Mouse (Mus musculus) midbrain, embryonic 15.5 days (tissue): ENCODE measurements at regions not wholly inside any gene's neighbourhood (a gene's known extent, or its start where the extent isn't known, plus 50 kb on each side); places are given as distances from the start of the nearest gene placed in this dataset.

ENCODE experiments used
- ATAC-seq: fragments of 200-750 bp; cut with Nextera tagmentation; replicated peaks from 2 replicates; pipeline ENCODE4 v1.8.0; 2017; ENCODE audit warnings: moderate TSS enrichment
- H3K27ac ChIP-seq: fragments of 300-500 bp; sonication (generic); 2 replicates; pipeline ENCODE4 v1.5.1; 2015; ENCODE audit warnings: mild to moderate bottlenecking, inconsistent platforms
- H3K27me3 ChIP-seq: fragments of 300-500 bp; sonication (generic); replicated peaks from 2 replicates; pipeline ENCODE4 v1.6.1; 2015; ENCODE audit warnings: inconsistent platforms
- H3K36me3 ChIP-seq: fragments of 300-500 bp; sonication (generic); replicated peaks from 2 replicates; pipeline ENCODE4 v1.6.1; 2015; ENCODE audit warnings: inconsistent platforms
- H3K4me1 ChIP-seq: fragments of 300-500 bp; sonication (generic); 2 replicates; pipeline ENCODE4 v1.6.1; 2015; ENCODE audit warnings: inconsistent platforms
- H3K4me2 ChIP-seq: fragments of 300-500 bp; sonication (generic); 2 replicates; pipeline ENCODE4 v1.6.1; 2015; ENCODE audit warnings: inconsistent platforms, mild to moderate bottlenecking, moderate library complexity
- H3K4me3 ChIP-seq: fragments of 300-500 bp; sonication (generic); 2 replicates; pipeline ENCODE4 v1.5.1; 2015; ENCODE audit warnings: mild to moderate bottlenecking, inconsistent platforms
- H3K9ac ChIP-seq: fragments of 300-500 bp; sonication (generic); 2 replicates; pipeline ENCODE4 v1.6.1; 2015; ENCODE audit warnings: mild to moderate bottlenecking, inconsistent platforms
- H3K9me3 ChIP-seq: fragments of 300-500 bp; sonication (generic); 2 replicates; pipeline ENCODE4 v1.6.1; 2016; ENCODE audit warnings: inconsistent platforms
- WGBS: fragments of 180-500 bp; shearing (Covaris S2); methylation state at CpG from one replicate; pipeline ENCODE4 v1.1.7; 2015; ENCODE audit warnings: mixed read lengths; 5-methylcytosine and 5-hydroxymethylcytosine counted together

DNA sequence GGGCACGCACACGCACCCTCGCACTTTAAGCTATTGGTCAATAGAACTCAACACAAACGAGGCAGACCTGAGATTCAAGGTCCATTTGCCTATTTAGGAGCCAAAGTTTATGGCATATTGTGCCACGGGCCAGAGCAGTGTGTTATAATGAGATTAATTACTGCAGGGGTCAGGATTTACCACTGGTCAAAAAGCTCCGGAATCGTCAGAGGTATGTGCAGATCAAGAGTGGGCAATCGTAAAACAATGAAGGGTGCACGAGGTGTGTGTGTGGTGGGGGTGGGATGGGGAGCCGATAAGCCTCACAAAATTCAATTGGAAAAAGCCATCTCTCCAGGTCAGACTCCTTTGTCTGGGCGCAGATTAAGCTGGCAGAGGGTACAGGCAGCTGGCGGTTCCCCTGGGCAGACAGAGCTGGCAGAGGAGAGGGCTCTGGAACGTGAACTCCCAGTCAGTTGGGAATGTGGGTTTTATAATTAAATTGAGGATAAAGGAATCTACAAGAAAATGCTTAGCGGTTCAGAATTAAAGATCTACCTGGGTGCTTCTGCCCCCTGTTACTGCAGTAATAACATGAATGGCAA lies 97.4 kb upstream of the Itga6 start:
- Histone ChIP-seq H3K27me3 (no peaks in the 10 kb centered on the region), H3K4me1 (peaks cover 22% of the 10 kb centered on the region), H3K36me3 (no peaks in the 10 kb centered on the region), H3K9me3 (no peaks in the 10 kb centered on the region), H3K4me2 (no peak overlapping the region), H3K9ac (no peak overlapping the region), H3K27ac (no peak overlapping the region), H3K4me3 (no peak overlapping the region)
- WGBS = 53% methylated on average over 14 of the region's 14 CpGs
- ATAC-seq = no peak

DNA sequence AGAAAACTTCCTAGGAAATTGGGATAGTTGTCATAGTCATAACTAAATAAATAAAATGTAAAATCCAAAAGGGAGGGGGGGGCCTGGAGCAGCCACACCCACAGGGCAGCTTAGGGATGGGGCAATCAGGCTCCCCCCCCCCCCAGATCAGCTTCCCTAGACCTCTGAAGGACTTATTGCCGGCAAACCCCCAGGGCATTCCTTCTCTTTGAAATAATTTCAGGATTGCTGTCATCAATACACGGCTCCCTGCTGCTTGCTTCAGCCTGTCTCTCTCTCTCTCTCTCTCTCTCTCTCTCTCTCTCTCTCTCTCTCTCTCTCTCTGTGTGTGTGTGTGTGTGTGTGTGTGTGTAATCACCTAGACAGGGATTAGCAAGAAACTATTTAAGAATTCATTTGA lies 93.8 kb upstream of the Itga6 start:
- Histone ChIP-seq H3K4me3 (no peak overlapping the region), H3K9me3 (no peaks in the 10 kb centered on the region), H3K36me3 (no peaks in the 10 kb centered on the region), H3K4me1 (peaks cover 31% of the 10 kb centered on the region), H3K27me3 (no peaks in the 10 kb centered on the region), H3K4me2 (peak overlapping the region; percentile 17), H3K27ac (peak overlapping the region; percentile 52), H3K9ac (no peak overlapping the region)
- ATAC-seq = no peak
- WGBS = 24% methylated on average over 2 of the region's 2 CpGs

DNA sequence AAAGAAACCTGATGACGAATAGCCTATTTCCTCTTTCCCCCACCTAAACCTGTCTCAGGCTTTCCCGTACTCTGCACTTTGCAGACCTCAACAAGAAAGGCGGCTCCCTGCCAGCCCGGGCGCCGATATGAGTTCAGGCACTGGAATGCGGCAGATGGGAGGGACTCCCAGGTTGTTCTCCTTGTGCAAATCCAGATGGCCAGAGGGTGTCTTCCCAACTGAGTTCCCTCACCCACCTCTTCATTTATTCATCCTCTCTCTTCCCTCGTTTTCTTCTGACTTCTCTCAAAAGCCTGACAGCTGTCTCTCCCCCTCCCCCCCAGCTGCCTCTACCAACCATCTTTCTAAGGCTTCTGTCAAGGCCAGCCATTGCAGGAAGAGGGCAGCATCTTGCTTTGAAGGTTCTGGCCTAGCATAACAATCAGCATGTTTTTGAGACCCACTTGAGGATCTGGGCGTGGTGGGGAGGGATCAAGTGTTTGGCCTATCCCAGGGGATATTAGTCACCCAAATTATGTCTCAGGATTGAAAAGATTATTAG lies 93.1 kb upstream of the Itga6 start:
- peak overlapping the region; percentile 52 for H3K27ac ChIP-seq
- no peaks in the 10 kb centered on the region for H3K9me3 ChIP-seq
- H3K4me1 ChIP-seq = peaks cover 31% of the 10 kb centered on the region
- no peaks in the 10 kb centered on the region for H3K27me3 ChIP-seq
- H3K4me3 ChIP-seq = no peak overlapping the region
- H3K36me3 ChIP-seq = no peaks in the 10 kb centered on the region
- peak overlapping the region; percentile 17; the same call in 1 of the 2 replicates for H3K4me2 ChIP-seq
- H3K9ac ChIP-seq = no peak overlapping the region
- ATAC-seq = peak; percentile 45
- 9% methylated on average over 9 of the region's 9 CpGs for WGBS

GRCm38 (mm10) chr2:71654817-71655503 lies 90.5 kb upstream of the Itga6 start:
- H3K9me3 ChIP-seq = no peaks in the 10 kb centered on the region
- no peak overlapping the region for H3K27ac ChIP-seq
- no peak overlapping the region for H3K9ac ChIP-seq
- peak; percentile 31; the same call in 1 of the 2 replicates for ATAC-seq
- H3K4me3 ChIP-seq = no peak overlapping the region
- no peak overlapping the region for H3K4me2 ChIP-seq
- H3K27me3 ChIP-seq = no peaks in the 10 kb centered on the region
- peaks cover 25% of the 10 kb centered on the region for H3K4me1 ChIP-seq
- WGBS = 11% methylated on average over 8 of the region's 8 CpGs
- no peaks in the 10 kb centered on the region for H3K36me3 ChIP-seq

DNA sequence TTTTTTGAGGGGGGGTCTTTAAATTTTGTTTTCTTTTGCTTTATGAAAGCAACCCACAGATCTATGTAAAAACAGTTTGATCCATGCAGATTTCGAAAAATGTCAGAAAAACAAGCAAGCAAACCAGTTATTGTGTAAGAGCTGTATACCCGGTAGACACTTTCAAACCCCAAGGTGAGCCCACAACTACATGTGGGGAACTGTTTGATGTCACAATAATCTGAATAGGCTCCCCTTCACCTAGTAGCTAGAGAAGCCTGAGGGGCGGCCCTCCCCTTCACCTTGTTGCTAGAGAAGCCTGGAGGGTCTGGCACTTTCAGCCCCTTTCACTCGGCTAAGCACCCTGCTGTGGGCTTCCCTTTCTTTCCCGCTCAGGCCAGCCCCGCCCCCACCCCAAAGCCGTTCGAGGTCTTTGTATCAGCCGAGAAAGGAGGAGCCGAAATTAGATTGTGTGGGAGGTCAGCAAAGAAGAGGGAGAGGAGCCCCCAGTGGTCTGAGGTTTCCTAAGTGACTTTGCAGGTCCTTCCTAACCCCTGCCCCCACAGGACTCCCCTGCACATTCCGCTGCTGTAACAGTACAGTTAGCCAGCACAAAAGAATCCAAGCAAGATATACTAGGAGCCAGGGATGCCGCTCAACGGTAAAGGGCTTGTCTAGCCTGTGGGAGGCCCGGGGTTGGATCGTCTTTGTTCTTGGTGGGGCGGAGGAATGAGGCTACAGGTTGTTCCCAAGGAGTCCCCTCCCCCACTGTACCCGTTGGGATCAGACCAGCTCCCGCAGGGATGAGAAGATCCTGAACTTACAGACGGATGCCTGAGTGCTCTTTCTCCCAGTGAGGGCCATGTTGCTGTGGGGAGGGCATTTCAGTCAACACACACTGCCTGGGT lies 89.7 kb upstream of the Itga6 start:
- Histone ChIP-seq H3K36me3 (no peaks in the 10 kb centered on the region), H3K27ac (peak overlapping the region; percentile 41; the same call in 1 of the 2 replicates), H3K9ac (peak overlapping the region; percentile 31; the same call in 1 of the 2 replicates), H3K9me3 (no peaks in the 10 kb centered on the region), H3K4me1 (peaks cover 25% of the 10 kb centered on the region), H3K27me3 (no peaks in the 10 kb centered on the region), H3K4me2 (peak overlapping the region; percentile 52), H3K4me3 (peak overlapping the region; percentile 25)
- ATAC-seq = peak; percentile 29; the same call in 1 of the 2 replicates
- WGBS = under 1% methylated on average over 19 of the region's 19 CpGs

GRCm38 (mm10) chr2:71656611-71657244 lies 88.7 kb upstream of the Itga6 start:
- H3K4me2 ChIP-seq = no peak overlapping the region
- WGBS = 52% methylated on average over 8 of the region's 8 CpGs
- no peak for ATAC-seq

DNA sequence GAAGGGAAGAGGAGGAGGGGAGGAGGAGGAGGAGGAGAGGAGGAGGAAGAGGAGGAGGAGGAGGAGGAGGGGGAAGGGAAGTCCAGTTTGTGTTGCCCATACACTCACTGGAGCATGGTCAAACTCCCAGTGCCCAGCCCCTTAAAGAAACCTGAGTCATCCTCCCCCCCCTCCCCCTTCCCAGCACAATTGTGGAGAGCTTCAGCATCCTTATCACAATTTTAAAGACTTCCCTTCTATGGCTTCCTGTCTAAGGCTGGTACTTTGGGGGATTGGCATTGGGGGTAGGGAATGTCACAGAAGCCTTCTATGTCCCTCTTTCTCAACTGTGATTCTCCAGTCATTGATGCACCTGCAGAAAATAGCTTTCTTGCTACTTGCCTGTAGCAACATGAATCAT lies 84.0 kb upstream of the Itga6 start:
- H3K9me3 ChIP-seq = no peaks in the 10 kb centered on the region
- no peak overlapping the region for H3K4me2 ChIP-seq
- H3K4me1 ChIP-seq = no peaks in the 10 kb centered on the region
- H3K27ac ChIP-seq = no peak overlapping the region
- no peak overlapping the region for H3K9ac ChIP-seq
- no peaks in the 10 kb centered on the region for H3K36me3 ChIP-seq
- H3K4me3 ChIP-seq = no peak overlapping the region
- H3K27me3 ChIP-seq = no peaks in the 10 kb centered on the region
- ATAC-seq = no peak

More at GRCm38 (mm10) chr2:71656611-71657244, 88.7 kb upstream of the Itga6 start:
- Histone ChIP-seq H3K36me3 (no peaks in the 10 kb centered on the region), H3K4me1 (peaks cover 20% of the 10 kb centered on the region), H3K27me3 (no peaks in the 10 kb centered on the region), H3K4me3 (no peak overlapping the region), H3K9ac (no peak overlapping the region), H3K9me3 (no peaks in the 10 kb centered on the region), H3K27ac (no peak overlapping the region)

DNA sequence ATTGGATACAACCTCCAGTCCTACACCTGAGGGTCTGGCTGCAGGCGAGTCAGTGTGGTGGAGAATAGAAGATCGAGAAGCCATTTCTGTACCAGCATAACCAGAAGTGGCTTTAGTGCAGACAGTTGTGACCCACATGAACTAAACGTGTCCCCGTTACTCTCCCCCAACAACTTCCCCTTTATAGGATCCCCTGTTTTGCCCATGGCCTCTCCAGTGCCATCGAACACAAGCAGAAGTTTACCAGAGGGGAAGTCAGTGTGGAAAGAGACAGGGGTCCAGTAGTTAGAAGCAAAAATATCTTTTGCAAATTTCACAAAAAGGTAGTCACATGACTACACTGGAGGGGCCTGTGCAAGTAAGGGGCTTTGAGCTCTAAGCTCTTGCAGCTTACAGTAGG lies 83.4 kb upstream of the Itga6 start:
- H3K27me3 ChIP-seq = no peaks in the 10 kb centered on the region
- 92% methylated on average over 5 of the region's 5 CpGs for WGBS
- no peak for ATAC-seq

DNA sequence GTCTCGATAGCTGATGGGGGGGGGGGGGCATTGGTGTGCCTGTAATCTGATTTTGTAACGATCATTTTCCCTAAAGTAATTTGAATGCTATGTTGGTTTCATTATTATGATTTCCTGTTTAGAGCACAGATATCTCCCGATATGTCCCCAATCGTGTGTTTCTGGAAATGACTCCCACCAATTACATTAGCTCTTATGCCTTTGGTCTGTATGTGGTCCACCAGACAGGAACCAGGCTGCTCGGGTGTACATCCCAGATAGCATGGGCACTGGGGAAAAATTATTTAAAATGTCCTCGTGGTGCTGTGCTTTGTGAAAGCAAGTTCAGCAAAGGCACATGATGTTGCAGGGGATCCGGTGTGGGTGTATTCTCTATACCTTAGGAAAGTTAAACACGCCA lies 82.0 kb upstream of the Itga6 start:
- no peak overlapping the region for H3K4me3 ChIP-seq
- H3K9ac ChIP-seq = no peak overlapping the region
- 87% methylated on average over 8 of the region's 8 CpGs for WGBS
- no peaks in the 10 kb centered on the region for H3K27me3 ChIP-seq
- no peak overlapping the region for H3K27ac ChIP-seq
- H3K9me3 ChIP-seq = no peaks in the 10 kb centered on the region
- H3K4me2 ChIP-seq = no peak overlapping the region
- no peaks in the 10 kb centered on the region for H3K4me1 ChIP-seq
- H3K36me3 ChIP-seq = no peaks in the 10 kb centered on the region
- ATAC-seq = no peak

More for the DNA sequence above, 83.4 kb upstream of the Itga6 start:
- Histone ChIP-seq H3K27ac (no peak overlapping the region), H3K4me2 (no peak overlapping the region), H3K4me1 (no peaks in the 10 kb centered on the region), H3K9ac (no peak overlapping the region), H3K4me3 (no peak overlapping the region), H3K36me3 (no peaks in the 10 kb centered on the region), H3K9me3 (no peaks in the 10 kb centered on the region)

GRCm38 (mm10) chr2:71666927-71667326 lies 78.5 kb upstream of the Itga6 start:
- Histone ChIP-seq H3K4me2 (no peak overlapping the region), H3K4me3 (no peak overlapping the region), H3K27ac (no peak overlapping the region), H3K27me3 (no peaks in the 10 kb centered on the region), H3K9me3 (no peaks in the 10 kb centered on the region), H3K36me3 (no peaks in the 10 kb centered on the region), H3K4me1 (no peaks in the 10 kb centered on the region), H3K9ac (no peak overlapping the region)
- 92% methylated on average over 2 of the region's 2 CpGs for WGBS
- ATAC-seq = no peak

DNA sequence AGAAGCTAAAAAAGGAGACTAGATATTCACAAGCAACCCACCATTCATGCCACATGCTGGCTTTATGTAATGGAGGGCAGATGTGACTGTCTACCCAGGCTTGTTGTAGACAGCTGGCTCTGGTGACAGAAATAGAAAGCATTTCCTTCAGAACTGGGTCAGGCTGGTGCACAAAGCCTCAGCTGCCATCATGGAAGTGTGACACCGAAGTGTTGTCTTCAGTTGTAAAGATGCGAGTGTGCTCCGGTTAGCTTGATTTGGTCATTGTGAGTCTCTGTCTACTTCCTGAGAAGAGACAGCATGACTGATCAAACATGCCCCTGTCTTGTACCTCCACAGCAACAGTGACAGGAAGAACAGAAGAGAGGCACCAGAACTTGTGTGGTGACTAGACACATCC lies 77.7 kb upstream of the Itga6 start:
- WGBS = 95% methylated on average over 3 of the region's 3 CpGs

More for the DNA sequence above, 77.7 kb upstream of the Itga6 start:
- Histone ChIP-seq H3K36me3 (no peaks in the 10 kb centered on the region), H3K27ac (no peak overlapping the region), H3K4me1 (no peaks in the 10 kb centered on the region), H3K27me3 (no peaks in the 10 kb centered on the region), H3K4me3 (no peak overlapping the region), H3K9me3 (no peaks in the 10 kb centered on the region), H3K9ac (no peak overlapping the region), H3K4me2 (no peak overlapping the region)
- no peak for ATAC-seq
